Mouse (Mus musculus) G1E-ER4 (cell line): ENCODE measurements around the gene Uvrag. TPM values are rescaled to one million over a fixed set of nuclear protein-coding genes. Genes with fewer than 3 reads are reported as not detected.

Experiments
- GATA1 ChIP-seq: IDR thresholded peaks from one replicate; pipeline ENCODE4 v1.8.0; 2012; ENCODE audit warnings: low read length, inconsistent platforms
- polyA plus RNA-seq: library from polyadenylated mRNA; stranded (reverse); fragments of >175 nt; gene quantifications from 2 replicates; pipeline ENCODE4 v1.2.3, GENCODE M21; 2012

The Uvrag gene
- polyA plus RNA-seq, 1 experiment = 15.3 TPM

GRCm38 (mm10) chr7:98873316-98873715 is 267.6 kb downstream of the Uvrag start:
- no peak for TF ChIP-seq GATA1

DNA sequence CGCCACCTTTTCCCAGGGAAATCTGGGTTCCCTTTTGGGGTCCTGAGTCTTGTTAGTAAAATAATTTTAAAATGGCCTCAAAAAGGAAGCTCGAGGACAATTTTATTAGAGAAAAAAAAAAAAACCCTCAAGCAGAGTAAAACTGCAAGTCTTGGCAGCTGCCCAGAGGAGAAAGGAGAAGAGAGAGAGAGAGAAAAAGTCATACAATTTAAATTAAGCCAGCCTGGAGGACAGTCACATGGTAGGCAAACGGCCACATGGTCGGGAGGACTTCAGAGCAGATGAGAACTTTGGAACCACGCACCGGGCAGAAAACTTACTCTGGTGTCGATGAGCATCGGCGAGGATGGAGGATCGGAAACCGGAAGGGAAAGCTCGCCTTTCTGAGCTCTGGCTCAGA is 269.1 kb downstream of the Uvrag start:
- no peak for TF ChIP-seq GATA1

GRCm38 (mm10) chr7:98870791-98871190 is 270.1 kb downstream of the Uvrag start:
- no peak for TF ChIP-seq GATA1

DNA sequence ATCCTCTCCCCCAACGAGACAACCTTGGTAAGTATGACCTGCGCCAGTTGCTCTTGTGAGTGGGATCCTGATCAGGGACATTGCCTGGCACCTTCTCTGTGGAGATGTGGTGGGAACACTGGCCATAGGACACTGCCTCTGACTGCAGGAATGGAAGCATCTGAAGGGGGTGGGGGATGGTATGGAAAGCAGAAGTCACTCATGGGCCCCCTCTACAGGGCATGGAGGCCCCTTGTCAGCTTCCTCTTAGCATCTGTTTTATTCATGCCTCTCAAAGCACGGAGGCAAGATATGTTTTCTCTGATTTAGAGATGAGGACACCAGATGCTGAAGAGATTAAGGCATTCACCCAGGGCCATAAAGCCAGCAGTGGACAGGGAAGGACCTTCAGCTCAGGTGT is 271.9 kb downstream of the Uvrag start:
- TF ChIP-seq GATA1 = no peak

- TF ChIP-seq GATA1 = no peak
Observed at GRCm38 (mm10) chr7:98867794-98868150, 273.2 kb downstream of the Uvrag start.

DNA sequence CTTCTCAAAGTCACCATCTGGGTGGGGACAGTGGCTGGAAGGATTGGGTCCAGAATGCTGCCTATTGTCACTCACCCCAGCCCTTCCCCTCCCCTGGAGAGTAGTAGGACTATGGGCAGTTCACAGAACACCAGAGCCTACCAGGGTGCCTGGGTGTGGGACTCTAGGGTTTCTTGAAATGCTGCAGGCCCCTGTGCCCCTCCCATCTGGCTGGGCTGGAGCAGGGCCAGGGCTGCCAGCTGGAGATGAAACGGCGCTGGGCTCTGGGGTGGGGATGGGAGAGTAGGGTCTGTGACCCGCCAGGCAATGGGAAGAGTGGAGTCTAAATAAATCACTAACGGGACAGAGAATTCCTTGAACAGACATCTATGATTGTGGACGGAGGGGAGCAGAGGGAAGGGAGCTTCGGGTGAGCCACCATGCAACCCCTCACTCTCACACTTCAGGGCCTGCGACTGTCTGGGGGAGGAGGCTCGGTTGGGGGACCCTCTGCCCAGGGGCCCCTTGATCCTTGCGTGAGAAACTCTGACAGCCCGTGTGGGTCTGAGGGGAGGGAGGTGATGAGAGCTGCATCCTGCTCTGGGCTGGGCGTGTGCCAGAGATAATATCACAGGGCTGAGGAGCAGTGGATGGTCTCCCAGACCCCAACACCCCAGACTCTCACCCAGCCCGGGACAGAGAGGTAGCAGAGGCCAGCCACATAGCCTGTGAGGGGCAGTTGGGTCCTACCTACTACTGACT is 273.7 kb downstream of the Uvrag start:
- TF ChIP-seq GATA1 = no peak

DNA sequence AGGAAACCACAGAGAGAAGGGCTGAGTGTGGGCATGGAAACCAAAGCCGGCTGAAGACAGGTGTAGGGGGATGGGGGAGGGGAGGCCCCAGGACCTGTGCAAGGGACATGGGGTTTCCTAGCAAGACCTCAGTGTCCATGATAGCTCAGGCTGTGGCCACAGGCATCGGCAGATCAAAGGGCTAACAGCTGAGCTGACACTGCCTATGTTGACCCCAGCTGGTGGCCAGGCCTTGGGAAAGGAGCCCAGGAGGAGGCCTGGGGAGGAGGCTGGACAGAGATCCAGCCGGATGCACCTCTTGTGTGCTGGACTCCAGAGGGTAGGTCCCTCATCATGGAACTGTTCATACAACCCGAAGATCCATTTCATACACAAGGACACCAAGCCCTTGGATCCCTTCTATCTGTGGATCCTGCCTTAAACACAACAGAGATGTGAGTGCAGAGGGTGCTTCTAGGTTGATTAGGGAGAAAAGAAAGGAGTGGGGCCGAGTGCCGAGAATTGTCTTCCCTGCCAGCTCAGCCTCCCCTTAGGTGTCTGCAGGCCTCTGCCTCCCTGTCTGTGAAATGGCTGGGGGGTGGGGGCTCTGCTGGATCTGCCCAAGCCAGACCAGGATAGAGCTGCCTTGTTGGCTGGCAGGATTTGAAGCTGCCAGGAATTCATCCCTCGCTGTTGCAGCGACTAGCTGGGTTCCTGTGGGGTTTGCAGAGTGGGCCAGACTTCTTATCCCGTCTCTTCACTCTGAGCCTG is 276.8 kb downstream of the Uvrag start:
- no peak for TF ChIP-seq GATA1

DNA sequence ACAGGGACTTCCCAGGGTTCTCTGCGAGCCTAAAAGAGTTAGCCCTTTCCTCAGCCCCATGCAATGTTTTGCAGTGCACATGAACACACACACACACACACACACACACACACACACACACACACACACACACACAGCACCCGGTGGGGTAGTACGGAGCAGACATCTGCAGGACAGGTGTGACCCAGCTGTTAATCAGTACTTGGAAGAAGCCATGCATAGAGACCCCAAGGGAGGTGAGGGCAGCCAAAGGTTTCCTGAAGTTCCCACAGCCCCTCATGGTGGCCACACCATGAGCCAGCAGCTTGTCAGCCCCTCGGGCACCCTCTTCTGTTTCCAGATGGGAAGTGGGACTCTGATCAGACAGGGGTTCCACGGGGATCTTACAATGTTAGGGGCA is 277.9 kb downstream of the Uvrag start:
- no peak for TF ChIP-seq GATA1

DNA sequence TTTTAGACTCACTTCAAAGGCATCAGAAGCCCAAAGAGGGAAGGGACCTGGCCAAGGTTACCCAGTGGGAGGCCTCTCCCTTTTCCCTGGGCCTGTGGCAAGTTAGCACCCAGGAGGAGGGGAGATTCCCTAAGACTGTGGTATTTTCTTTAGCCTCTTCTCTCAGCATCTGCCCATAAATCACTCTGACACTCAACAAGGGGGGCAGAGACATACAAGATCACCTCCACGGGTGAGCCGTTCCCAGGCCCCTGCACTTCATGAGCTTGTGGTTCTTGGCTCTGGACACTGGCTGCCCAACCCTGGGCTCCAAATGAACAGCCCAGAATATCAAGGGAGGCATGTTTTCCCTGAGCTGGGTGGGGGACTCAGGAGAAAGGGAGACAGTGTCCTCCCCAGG is 279.9 kb downstream of the Uvrag start:
- TF ChIP-seq GATA1 = no peak

DNA sequence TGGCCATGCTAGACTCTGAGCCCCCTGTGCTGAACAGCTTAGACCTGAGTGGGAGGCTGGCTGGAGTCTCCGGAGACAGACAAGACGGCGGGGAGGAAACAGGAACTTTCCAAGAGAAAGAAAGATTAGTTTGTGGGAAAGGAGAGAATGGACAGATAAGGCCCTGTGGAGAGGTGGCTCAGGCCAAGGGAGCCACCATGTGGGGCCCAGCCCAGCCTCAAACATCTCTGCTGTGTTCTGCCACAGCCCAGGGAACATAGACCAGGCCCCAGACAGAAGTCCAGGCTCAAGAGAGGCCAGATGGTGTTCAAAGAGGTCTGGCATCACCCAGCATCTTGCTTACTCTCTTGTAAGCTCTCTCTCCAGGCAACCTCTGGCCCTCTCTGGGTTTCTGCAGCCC is 283.8 kb downstream of the Uvrag start:
- no peak for TF ChIP-seq GATA1

GRCm38 (mm10) chr7:98856128-98856527 is 284.8 kb downstream of the Uvrag start:
- no peak for TF ChIP-seq GATA1

DNA sequence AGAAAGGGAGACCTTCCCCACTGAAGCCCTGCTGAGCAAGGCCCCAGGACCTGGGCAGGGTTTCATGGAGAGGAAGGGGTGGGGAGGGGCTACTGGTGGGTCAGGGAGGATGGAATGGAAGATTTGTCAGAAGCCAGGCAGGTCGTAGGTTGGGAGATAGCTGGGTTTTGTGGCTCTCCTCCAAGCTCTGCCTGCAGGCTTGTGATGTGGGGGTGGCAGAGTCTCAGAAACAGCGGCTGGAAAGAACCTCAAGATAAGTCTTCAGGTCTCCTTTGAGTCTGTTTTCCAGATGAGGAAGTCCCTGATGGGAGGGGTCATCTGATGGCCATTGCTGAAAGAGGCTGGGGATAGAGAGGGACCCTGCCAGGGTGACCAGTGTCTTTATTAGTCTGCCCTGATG is 285.6 kb downstream of the Uvrag start:
- TF ChIP-seq GATA1 = no peak

DNA sequence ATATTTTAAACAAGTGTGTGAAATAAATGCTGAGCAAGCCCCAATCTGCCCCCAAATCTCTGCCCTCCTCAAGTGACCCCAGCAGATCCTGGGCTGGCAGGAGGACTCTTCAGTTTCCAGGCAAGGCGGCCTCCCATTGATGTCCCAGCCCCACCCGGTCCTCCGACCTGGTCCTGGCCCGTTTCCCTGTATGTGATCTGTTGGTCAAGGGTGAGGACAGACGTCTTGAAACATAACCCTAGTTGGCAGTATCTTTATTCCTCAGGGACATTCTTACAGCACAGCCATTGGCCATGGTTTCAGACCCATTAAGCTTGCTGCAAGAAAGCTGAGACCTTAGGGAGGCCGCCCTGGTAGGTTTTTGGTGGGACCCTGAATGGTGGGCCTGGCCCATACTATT is 287.1 kb downstream of the Uvrag start:
- TF ChIP-seq GATA1 = no peak

DNA sequence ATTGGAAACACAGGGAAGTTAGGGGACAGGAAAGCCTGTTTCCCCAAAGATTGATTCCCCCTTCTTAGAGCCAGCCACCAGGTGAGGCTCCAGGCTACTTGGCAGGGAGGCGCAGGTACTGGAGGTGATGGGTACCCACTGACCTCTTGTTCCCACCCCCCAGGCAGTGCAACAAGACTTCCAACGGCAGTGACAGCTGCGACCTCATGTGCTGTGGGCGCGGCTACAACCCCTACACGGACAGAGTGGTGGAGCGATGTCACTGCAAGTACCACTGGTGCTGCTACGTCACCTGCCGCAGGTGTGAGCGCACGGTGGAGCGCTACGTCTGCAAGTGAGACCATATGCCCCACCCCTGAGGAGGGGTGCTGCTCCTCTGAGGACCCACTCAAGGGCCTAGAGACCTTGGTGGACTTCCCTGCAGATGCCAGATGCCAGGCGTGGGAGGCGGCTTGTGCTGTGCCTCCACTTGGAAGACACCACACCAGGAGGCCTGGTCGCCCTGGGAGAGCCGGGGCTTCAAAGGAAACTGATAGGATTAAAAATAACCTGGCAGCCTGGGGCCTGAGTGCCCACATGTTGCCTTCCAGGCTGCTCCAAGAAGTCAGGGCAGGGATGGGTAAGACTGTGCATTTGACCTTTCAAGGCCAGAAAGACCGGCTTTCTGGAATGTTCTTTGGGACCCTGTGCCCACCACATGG is 287.8 kb downstream of the Uvrag start:
- no peak for TF ChIP-seq GATA1

DNA sequence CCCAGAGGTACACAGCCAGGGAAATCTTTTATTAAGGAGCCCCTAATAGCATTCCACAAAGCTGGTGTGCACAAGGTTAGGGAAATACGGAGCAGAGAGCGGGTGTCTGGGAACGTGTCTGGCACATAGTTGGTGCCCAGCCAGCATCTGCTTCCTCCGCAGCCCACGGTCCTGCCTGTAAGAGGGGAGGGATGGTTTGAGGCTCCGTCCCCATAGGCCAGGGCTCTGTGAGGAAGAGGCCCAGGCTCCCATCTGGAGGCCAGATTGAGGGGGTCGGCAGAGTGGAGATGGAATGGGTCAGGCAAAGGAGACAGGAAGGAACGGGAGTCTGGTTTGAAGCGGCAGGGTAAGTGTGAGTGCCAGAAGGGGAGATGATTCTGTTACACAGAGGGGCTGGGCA is 289.7 kb downstream of the Uvrag start:
- TF ChIP-seq GATA1 = no peak

DNA sequence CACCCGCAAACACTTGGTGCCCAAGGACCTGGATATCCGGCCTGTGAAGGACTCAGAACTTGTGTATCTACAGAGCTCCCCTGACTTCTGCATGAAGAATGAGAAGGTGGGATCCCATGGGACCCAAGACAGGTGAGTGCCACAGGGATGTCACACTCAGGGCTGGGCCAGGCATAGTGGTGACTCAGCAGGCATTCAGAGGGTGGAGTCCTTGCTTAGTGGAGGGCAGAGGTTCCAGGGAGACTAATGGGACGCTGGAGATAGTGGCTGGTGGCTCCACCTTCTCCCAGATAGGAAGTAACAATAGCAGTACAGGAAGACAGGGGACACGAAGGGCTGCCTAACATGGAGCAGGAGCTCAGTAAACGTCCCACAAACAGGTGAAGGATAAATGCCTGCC is 290.6 kb downstream of the Uvrag start:
- no peak for TF ChIP-seq GATA1
